Mouse (Mus musculus): Measurements from ENCODE around the gene Dtx2. TPM values are rescaled to one million over a fixed set of nuclear protein-coding genes. Genes with fewer than 3 reads are reported as not detected.

Gene Dtx2
- polyA plus RNA-seq, 1 experiment from 2014 or later, result 21.8 TPM

DNA sequence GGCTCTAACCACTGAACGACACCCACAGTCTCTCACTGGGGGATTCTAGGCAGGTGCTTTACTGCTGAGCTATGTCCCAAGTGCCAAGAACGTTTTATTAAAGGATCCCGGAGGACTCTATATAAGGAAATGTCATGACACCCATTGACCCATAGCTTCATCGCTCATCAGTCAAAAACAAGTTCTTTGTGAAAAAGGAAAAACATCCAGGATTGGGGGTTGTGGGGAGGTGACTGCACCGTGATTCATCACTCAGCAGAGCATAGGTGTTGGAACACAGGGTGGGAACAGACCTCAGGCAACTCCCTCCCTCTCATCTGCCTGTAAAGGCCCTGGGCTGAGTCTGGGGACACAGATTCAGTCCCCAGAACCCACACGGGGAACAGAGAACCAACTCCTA, 55.3 kb downstream of the Dtx2 start:
- Histone ChIP-seq H3K9ac (ENCODE audit: low read depth, low read length) (no peak overlapping the region), H3K27ac (peak overlapping the region; percentile 60), H3K4me3 (replicated peaks; ENCODE audit: low read depth, low read length) (no peak overlapping the region), H3K4me1 (replicated peaks; ENCODE audit: insufficient read depth, low read length) (peaks cover 22% of the 10 kb centered on the region), H3K4me2 (ENCODE audit: low read length) (no peak overlapping the region), H3K36me3 (ENCODE audit: insufficient read depth, low read length) (no peaks in the 10 kb centered on the region), H3K9me3 (replicated peaks; ENCODE audit: low read length) (no peaks in the 10 kb centered on the region), H3K27me3 (ENCODE audit: insufficient read depth, low read length) (no peaks in the 10 kb centered on the region)
- DNase-seq (ENCODE audit: low spot score) (peak; percentile 83), ATAC-seq (replicated peaks; ENCODE audit: low FRiP score, low read depth) (no peak)
- no peak for TF ChIP-seq CTCF (IDR thresholded peaks at IDR 0.05; ENCODE audit: low read depth)
- 9% methylated on average over 6 of the region's 6 CpGs for WGBS

DNA sequence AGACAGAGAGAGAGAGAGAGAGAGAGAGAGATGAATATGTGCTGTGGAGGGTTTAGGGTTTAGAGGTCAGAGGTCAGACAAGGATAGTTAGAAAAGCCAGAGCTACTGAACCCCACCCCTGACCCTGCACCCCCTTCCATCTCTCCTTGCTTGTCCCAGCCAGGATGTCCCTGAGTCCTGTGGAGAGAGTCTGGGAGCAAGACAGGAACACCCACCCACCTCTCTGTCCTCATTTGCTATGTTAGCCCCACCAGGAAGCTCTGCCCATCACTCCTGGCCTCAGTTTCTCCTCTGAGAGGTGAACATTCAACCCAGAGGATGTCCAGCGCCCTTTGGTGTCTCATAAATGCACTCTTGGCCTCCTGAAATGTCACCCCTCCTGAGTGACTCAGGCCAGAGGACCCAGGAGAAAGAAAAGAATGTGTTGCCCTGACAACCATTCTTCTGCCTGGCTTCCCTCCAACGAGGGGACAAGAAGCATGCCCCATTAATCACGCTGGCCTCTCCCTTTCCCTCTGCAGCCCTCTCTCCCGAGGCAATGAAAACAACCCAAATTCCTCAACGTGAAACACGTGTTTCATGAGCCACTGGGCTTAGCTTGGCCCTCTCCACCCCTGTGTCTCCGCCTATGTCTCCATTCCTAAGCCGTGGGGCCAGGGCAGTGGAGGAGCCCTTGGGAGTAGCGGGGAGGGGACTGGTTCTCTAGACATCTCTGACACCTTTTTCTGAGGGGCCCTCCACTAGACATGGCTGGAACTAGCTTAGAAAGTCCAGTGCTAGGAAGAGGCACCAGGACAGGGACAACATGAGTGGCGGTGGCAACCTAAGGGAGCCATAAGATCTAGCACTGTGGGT, 56.9 kb downstream of the Dtx2 start:
- Histone ChIP-seq H3K27ac (peak overlapping the region; percentile 88), H3K36me3 (ENCODE audit: insufficient read depth, low read length) (no peaks in the 10 kb centered on the region), H3K4me3 (replicated peaks; ENCODE audit: low read depth, low read length) (no peak overlapping the region), H3K9ac (ENCODE audit: low read depth, low read length) (no peak overlapping the region), H3K9me3 (replicated peaks; ENCODE audit: low read length) (no peaks in the 10 kb centered on the region), H3K4me1 (replicated peaks; ENCODE audit: insufficient read depth, low read length) (peaks cover 22% of the 10 kb centered on the region), H3K27me3 (ENCODE audit: insufficient read depth, low read length) (no peaks in the 10 kb centered on the region), H3K4me2 (ENCODE audit: low read length) (0 out of 2 replicates have a peak overlapping the region, but pooled peaks have one; percentile 6)
- WGBS, result 2% methylated on average over 10 of the region's 10 CpGs
- ATAC-seq (replicated peaks; ENCODE audit: low FRiP score, low read depth) (peak; percentile 93), DNase-seq (ENCODE audit: low spot score) (peak; percentile 99)
- TF ChIP-seq CTCF (IDR thresholded peaks at IDR 0.05; ENCODE audit: low read depth), result no peak; the same call in 1 of the 2 replicates

DNA sequence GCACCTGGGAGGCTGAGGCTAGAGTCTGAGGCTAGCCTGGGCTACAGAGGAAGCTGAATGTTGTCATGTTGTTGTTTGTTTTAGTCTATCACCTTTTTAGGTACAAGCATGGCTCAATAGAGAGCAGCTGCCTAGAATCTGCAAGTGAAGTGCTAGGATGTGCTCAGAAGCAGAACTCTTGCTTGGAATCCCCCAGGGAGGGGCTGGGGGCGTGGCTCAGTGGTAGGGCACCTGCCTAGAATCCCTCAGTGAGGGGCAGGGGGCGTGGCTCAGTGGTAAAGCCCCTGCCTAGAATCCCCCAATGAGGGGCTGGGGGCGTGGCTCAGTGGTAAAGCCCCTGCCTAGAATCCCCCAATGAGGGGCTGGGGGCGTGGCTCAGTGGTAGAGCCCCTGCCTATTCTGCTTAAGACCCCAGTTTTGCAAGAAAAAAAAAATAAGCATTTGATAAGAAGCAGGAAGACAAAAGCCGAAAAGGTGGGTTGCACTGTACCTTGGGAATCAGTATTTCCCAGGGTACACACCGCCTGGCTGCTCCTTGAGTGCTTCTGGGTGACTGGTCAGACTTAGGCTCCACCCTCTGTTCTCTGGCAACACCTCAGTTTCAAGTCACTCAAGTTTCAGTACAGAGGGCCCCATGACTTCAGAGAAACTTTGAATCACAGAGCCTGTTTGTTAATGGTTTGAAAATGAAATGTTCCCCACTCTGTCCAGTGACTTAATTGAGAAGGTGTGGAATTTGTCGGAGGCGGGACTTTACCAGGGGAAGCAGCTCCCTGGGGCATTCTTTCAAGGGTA, 58.5 kb downstream of the Dtx2 start:
- Histone ChIP-seq H3K9ac (ENCODE audit: low read depth, low read length) (no peak overlapping the region), H3K4me3 (replicated peaks; ENCODE audit: low read depth, low read length) (no peak overlapping the region), H3K36me3 (ENCODE audit: insufficient read depth, low read length) (no peaks in the 10 kb centered on the region), H3K9me3 (replicated peaks; ENCODE audit: low read length) (no peaks in the 10 kb centered on the region), H3K4me2 (ENCODE audit: low read length) (no peak overlapping the region), H3K4me1 (replicated peaks; ENCODE audit: insufficient read depth, low read length) (peaks cover 24% of the 10 kb centered on the region), H3K27me3 (ENCODE audit: insufficient read depth, low read length) (no peaks in the 10 kb centered on the region), H3K27ac (peak overlapping the region; percentile 88)
- WGBS, result 70% methylated on average over 8 of the region's 8 CpGs
- ATAC-seq (replicated peaks; ENCODE audit: low FRiP score, low read depth) (no peak; the same call in 1 of the 2 replicates), DNase-seq (ENCODE audit: low spot score) (peak; percentile 62)
- TF ChIP-seq CTCF (IDR thresholded peaks at IDR 0.05; ENCODE audit: low read depth), result no peak

DNA sequence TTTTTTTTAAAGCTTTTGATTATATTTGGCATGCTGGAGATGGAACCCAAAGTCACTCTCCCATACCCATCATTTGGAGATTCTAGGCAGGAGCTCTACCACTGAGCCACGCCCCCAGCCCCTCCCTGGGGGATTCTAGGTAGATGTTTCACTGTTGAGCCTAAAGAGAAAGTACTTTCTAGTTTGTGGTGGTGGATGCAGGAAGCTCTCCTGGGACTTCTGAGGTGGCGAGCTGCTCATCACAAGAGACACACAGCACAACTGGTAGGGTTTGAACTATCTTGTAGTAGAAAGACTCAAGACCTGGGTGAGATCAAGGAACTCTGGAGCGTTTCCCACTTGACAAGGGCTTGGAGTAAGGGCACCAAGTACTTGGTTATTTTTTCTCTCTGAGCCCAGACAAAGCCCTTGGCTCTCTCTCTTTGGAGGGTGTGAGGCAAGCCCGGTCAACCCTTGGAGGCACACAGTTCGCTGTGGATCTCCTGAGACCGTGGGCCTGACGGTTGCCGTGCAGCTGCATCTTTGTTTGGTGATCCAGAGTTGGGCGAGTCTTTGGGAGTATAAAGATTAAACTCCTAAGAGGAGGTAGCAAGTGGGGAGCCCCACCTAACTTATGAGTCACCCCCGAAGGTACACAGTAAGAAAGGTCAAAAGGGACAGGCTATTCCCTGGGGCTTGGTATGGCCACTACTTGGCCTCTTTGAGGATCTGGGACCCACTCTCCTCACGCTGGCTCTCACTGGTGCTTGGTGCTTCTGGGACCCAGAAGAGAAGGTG, 59.9 kb downstream of the Dtx2 start, which contains the start of gene Upk3bl:
Gene Upk3bl (plus strand): TSS at position 192 of the 777 bp plus-strand sequence.
- no peak for ATAC-seq (replicated peaks; ENCODE audit: low FRiP score, low read depth)
- WGBS, result 90% methylated on average over 11 of the region's 11 CpGs

DNA sequence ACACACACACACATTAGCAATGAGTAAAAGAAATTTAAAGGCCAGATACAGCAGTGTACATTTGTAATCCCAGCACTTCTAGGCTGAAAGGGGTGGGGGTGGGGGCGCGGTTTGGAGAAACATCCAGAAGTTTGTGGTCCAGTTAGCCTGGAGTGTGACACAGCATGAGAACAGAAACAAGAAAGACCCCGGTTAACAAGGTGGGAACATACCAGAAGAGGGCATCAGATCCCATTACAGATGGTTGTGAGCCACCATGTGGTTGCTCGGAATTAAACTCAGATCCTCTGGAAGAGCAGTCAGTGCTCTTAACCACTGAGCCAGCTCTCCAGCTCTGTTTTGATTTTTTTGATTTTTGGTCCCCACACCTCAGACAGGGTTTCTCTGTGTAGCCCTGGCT, 61.5 kb downstream of the Dtx2 start:
- H3K4me2 ChIP-seq (ENCODE audit: low read length), result no peak overlapping the region
- ATAC-seq (replicated peaks; ENCODE audit: low FRiP score, low read depth), result no peak
- 32% methylated on average over 4 of the region's 4 CpGs for WGBS
- no peak overlapping the region for H3K9ac ChIP-seq (ENCODE audit: low read depth, low read length)
- H3K4me3 ChIP-seq (replicated peaks; ENCODE audit: low read depth, low read length), result no peak overlapping the region
- H3K4me1 ChIP-seq (replicated peaks; ENCODE audit: insufficient read depth, low read length), result peaks cover 17% of the 10 kb centered on the region
- H3K27me3 ChIP-seq (ENCODE audit: insufficient read depth, low read length), result no peaks in the 10 kb centered on the region
- peak; percentile 56 for TF ChIP-seq CTCF (IDR thresholded peaks at IDR 0.05; ENCODE audit: low read depth)
- no peaks in the 10 kb centered on the region for H3K36me3 ChIP-seq (ENCODE audit: insufficient read depth, low read length)
- H3K27ac ChIP-seq, result no peak overlapping the region
- peak; percentile 37 for DNase-seq (ENCODE audit: low spot score)
- no peaks in the 10 kb centered on the region for H3K9me3 ChIP-seq (replicated peaks; ENCODE audit: low read length)

More for the DNA sequence above, 59.9 kb downstream of the Dtx2 start, which contains the start of gene Upk3bl:
- Histone ChIP-seq H3K4me2 (ENCODE audit: low read length) (no peak within 1 kb of the TSS), H3K4me1 (replicated peaks; ENCODE audit: insufficient read depth, low read length) (peaks cover 24% of the 10 kb centered on the region), H3K27me3 (ENCODE audit: insufficient read depth, low read length) (no peaks in the 10 kb centered on the region), H3K9me3 (replicated peaks; ENCODE audit: low read length) (no peaks in the 10 kb centered on the region), H3K27ac (peak within 1 kb of the TSS; percentile 88; the same call in 1 of the 2 replicates), H3K4me3 (replicated peaks; ENCODE audit: low read depth, low read length) (no peak within 1 kb of the TSS), H3K9ac (ENCODE audit: low read depth, low read length) (no peak within 1 kb of the TSS), H3K36me3 (ENCODE audit: insufficient read depth, low read length) (no peaks in the 10 kb centered on the region)
- TF ChIP-seq CTCF (IDR thresholded peaks at IDR 0.05; ENCODE audit: low read depth), result no peak
- DNase-seq (ENCODE audit: low spot score), result no peak

Measured in kidney, postnatal 0 days (tissue).